Mouse (Mus musculus) hindbrain, embryonic 11.5 days (tissue): ENCODE data around the gene Aurkb. TPM values are rescaled to one million over a fixed set of nuclear protein-coding genes. Genes with fewer than 3 reads are reported as not detected.
"Not testable (repeated sequence)": the region's sequence is repeated elsewhere in the genome, so short reads cannot be mapped to it uniquely, and the experiment has no call there.

Experiments
- ATAC-seq: fragments of 200-750 bp; cut with Nextera tagmentation; 2 replicates; pipeline ENCODE4 v1.8.0; 2017; ENCODE audit warnings: mild to moderate bottlenecking, moderate TSS enrichment, moderate library complexity; ENCODE audit not compliant: low FRiP score
- DNase-seq: peaks from one replicate; pipeline ENCODE4 v3.0.0-alpha.2; 2015; ENCODE audit warnings: low spot score
- H3K27ac ChIP-seq: fragments of 300-500 bp; sonication (generic); 2 replicates; pipeline ENCODE4 v1.5.1; 2014; ENCODE audit warnings: mild to moderate bottlenecking, low read depth, low read length
- H3K27me3 ChIP-seq: fragments of 300-500 bp; sonication (generic); 2 replicates; pipeline ENCODE4 v1.6.1; 2014; ENCODE audit warnings: mild to moderate bottlenecking, low read length, moderate library complexity, mixed read lengths; ENCODE audit not compliant: control insufficient read depth, insufficient read depth
- H3K36me3 ChIP-seq: fragments of 300-500 bp; sonication (generic); 2 replicates; pipeline ENCODE4 v1.6.1; 2014; ENCODE audit warnings: mild to moderate bottlenecking, low read length, moderate library complexity, mixed read lengths; ENCODE audit not compliant: control insufficient read depth, insufficient read depth
- H3K4me1 ChIP-seq: fragments of 300-500 bp; sonication (generic); replicated peaks from 2 replicates; pipeline ENCODE4 v1.6.1; 2014; ENCODE audit warnings: low read length, mixed read lengths; ENCODE audit not compliant: control insufficient read depth, insufficient read depth
- H3K4me2 ChIP-seq: fragments of 300-500 bp; sonication (generic); replicated peaks from 2 replicates; pipeline ENCODE4 v1.6.1; 2014; ENCODE audit warnings: mild to moderate bottlenecking, low read depth, low read length
- H3K4me3 ChIP-seq: fragments of 300-500 bp; sonication (generic); 2 replicates; pipeline ENCODE4 v1.5.1; 2014; ENCODE audit warnings: low read depth, low read length
- H3K9ac ChIP-seq: fragments of 300-500 bp; sonication (generic); 2 replicates; pipeline ENCODE4 v1.6.1; 2014; ENCODE audit warnings: low read depth, low read length
- H3K9me3 ChIP-seq: fragments of 300-500 bp; sonication (generic); 2 replicates; pipeline ENCODE4 v1.6.1; 2016; ENCODE audit warnings: low read length; ENCODE audit not compliant: control insufficient read depth
- WGBS: fragments of 180-500 bp; shearing (Covaris S2); extraction: QIAGEN DNeasy Blood & Tissue Kit; methylation state at CpG from one replicate; pipeline ENCODE4 v1.1.7; 2014; 5-methylcytosine and 5-hydroxymethylcytosine counted together
- polyA plus RNA-seq: library from polyadenylated mRNA; unstranded; fragments of >200 nt; fragmentation: Nextera tagmentation; extraction: Ambion mirVana; gene quantifications from 2 replicates; pipeline ENCODE4 v1.2.1, GENCODE M21; 2014

Gene Aurkb
- polyA plus RNA-seq, 1 experiment from 2014 or later = 131 TPM

- DNase-seq = no peak
- H3K9ac ChIP-seq = no peak overlapping the region
- no peaks in the 10 kb centered on the region; the same call in 1 of the 2 replicates for H3K4me1 ChIP-seq
- 93% methylated on average over 15 of the region's 15 CpGs for WGBS
- ATAC-seq = no peak
- no peak overlapping the region for H3K4me3 ChIP-seq
- H3K9me3 ChIP-seq = no peaks in the 10 kb centered on the region
- H3K27ac ChIP-seq = no peak overlapping the region
- no peak overlapping the region for H3K4me2 ChIP-seq
- H3K27me3 ChIP-seq = no peaks in the 10 kb centered on the region
- no peaks in the 10 kb centered on the region for H3K36me3 ChIP-seq
Observed at GRCm38 (mm10) chr11:69010400-69011323, 34.8 kb upstream of the Aurkb start.

- not testable (repeated sequence) for H3K27ac ChIP-seq, H3K4me1 ChIP-seq, ATAC-seq, H3K9me3 ChIP-seq, H3K27me3 ChIP-seq, H3K9ac ChIP-seq, H3K36me3 ChIP-seq, DNase-seq
- Histone ChIP-seq H3K4me2 (peak overlapping the region; percentile 72), H3K4me3 (peak overlapping the region; percentile 50; the same call in 1 of the 2 replicates)
- 72% methylated on average over 2 of the region's 2 CpGs for WGBS
Observed at GRCm38 (mm10) chr11:69011445-69011844, 34.0 kb upstream of the Aurkb start.

- no peaks in the 10 kb centered on the region for H3K9me3 ChIP-seq
- H3K36me3 ChIP-seq = no peaks in the 10 kb centered on the region
- 1% methylated on average over 18 of the region's 18 CpGs for WGBS
- no peaks in the 10 kb centered on the region for H3K27me3 ChIP-seq
- H3K4me2 ChIP-seq = peak overlapping the region; percentile 72
- peak; percentile 89 for DNase-seq
- peak overlapping the region; percentile 50 for H3K4me3 ChIP-seq
- peaks cover 5% of the 10 kb centered on the region for H3K4me1 ChIP-seq
- H3K27ac ChIP-seq = peak overlapping the region; percentile 78
- H3K9ac ChIP-seq = peak overlapping the region; percentile 64
- ATAC-seq = peak; percentile 53; the same call in 1 of the 2 replicates
Observed at GRCm38 (mm10) chr11:69012071-69012601, 33.3 kb upstream of the Aurkb start.

- WGBS = 3% methylated on average over 38 of the region's 38 CpGs
- Histone ChIP-seq H3K4me2 (peak within 1 kb of the TSS; percentile 64), H3K4me3 (peak within 1 kb of the TSS; percentile 57), H3K9me3 (no peaks in the 10 kb centered on the region), H3K4me1 (peaks cover 5% of the 10 kb centered on the region), H3K27ac (peak within 1 kb of the TSS; percentile 66), H3K27me3 (no peaks in the 10 kb centered on the region), H3K36me3 (no peaks in the 10 kb centered on the region), H3K9ac (peak within 1 kb of the TSS; percentile 77)
- ATAC-seq = peak; percentile 97
- DNase-seq = peak; percentile 93
Observed at GRCm38 (mm10) chr11:69015644-69016441, 29.6 kb upstream of the Aurkb start, which contains the start of gene Ctc1. Gene Ctc1 (plus strand): TSS chr11:69015911.

GRCm38 (mm10) chr11:69016755-69017154 is 28.7 kb upstream of the Aurkb start:
- Histone ChIP-seq H3K27ac (no peak overlapping the region), H3K36me3 (no peaks in the 10 kb centered on the region), H3K9me3 (no peaks in the 10 kb centered on the region), H3K27me3 (no peaks in the 10 kb centered on the region), H3K4me1 (peaks cover 5% of the 10 kb centered on the region), H3K9ac (peak overlapping the region; percentile 77), H3K4me3 (peak overlapping the region; percentile 57), H3K4me2 (peak overlapping the region; percentile 64)
- ATAC-seq (no peak), DNase-seq (no peak)
- 68% methylated on average over 3 of the region's 3 CpGs for WGBS

GRCm38 (mm10) chr11:69020691-69021090 is 24.8 kb upstream of the Aurkb start:
- peaks cover 5% of the 10 kb centered on the region; the same call in 1 of the 2 replicates for H3K4me1 ChIP-seq
- H3K36me3 ChIP-seq = peaks cover 12% of the 10 kb centered on the region
- H3K9me3 ChIP-seq = no peaks in the 10 kb centered on the region
- H3K9ac ChIP-seq = no peak overlapping the region
- H3K27me3 ChIP-seq = no peaks in the 10 kb centered on the region
- H3K4me2 ChIP-seq = no peak overlapping the region
- ATAC-seq = no peak
- H3K27ac ChIP-seq = no peak overlapping the region
- H3K4me3 ChIP-seq = no peak overlapping the region
- no peak for DNase-seq

- Histone ChIP-seq H3K4me1 (no peaks in the 10 kb centered on the region), H3K27me3 (no peaks in the 10 kb centered on the region), H3K4me3 (no peak overlapping the region), H3K36me3 (peaks cover 22% of the 10 kb centered on the region), H3K27ac (no peak overlapping the region), H3K9me3 (no peaks in the 10 kb centered on the region), H3K9ac (no peak overlapping the region), H3K4me2 (no peak overlapping the region)
- ATAC-seq (no peak), DNase-seq (no peak)
- WGBS = 93% methylated on average over 3 of the region's 3 CpGs
Observed at GRCm38 (mm10) chr11:69026562-69026961, 18.9 kb upstream of the Aurkb start.

- no peak for ATAC-seq
- H3K36me3 ChIP-seq = peaks cover 16% of the 10 kb centered on the region; the same call in 1 of the 2 replicates
- H3K4me3 ChIP-seq = no peak overlapping the region
- no peaks in the 10 kb centered on the region for H3K4me1 ChIP-seq
- WGBS = 73% methylated on average over 2 of the region's 2 CpGs
- H3K27ac ChIP-seq = no peak overlapping the region
- H3K9me3 ChIP-seq = no peaks in the 10 kb centered on the region
- DNase-seq = no peak
- H3K9ac ChIP-seq = no peak overlapping the region
- H3K27me3 ChIP-seq = no peaks in the 10 kb centered on the region
- H3K4me2 ChIP-seq = no peak overlapping the region
Observed at GRCm38 (mm10) chr11:69028805-69029204, 16.6 kb upstream of the Aurkb start.
